Mouse (Mus musculus) limb, embryonic 14.5 days (tissue): Measurements from ENCODE around the gene Mindy3. TPM values are rescaled to one million over a fixed set of nuclear protein-coding genes. Genes with fewer than 3 reads are reported as not detected.

Experiments used
- ATAC-seq: fragments of 200-750 bp; cut with Nextera tagmentation; 2 replicates; pipeline ENCODE4 v1.8.0; 2017; ENCODE audit warnings: low read depth, moderate number of reproducible peaks, moderate TSS enrichment; ENCODE audit not compliant: low FRiP score
- DNase-seq: peaks from one replicate; pipeline ENCODE4 v3.0.0-alpha.2; 2015; ENCODE audit warnings: low spot score
- H3K27ac ChIP-seq: fragments of 300-500 bp; sonication (generic); replicated peaks from 2 replicates; pipeline ENCODE4 v1.5.1; 2014; ENCODE audit warnings: low read depth, mild to moderate bottlenecking, low read length, moderate library complexity, mixed read lengths
- H3K27me3 ChIP-seq: fragments of 300-500 bp; sonication (generic); 2 replicates; pipeline ENCODE4 v1.6.1; 2014; ENCODE audit warnings: low read length, mixed read lengths; ENCODE audit not compliant: control insufficient read depth, insufficient read depth
- H3K36me3 ChIP-seq: fragments of 300-500 bp; sonication (generic); 2 replicates; pipeline ENCODE4 v1.6.1; 2014; ENCODE audit warnings: mild to moderate bottlenecking, low read length, moderate library complexity, mixed read lengths; ENCODE audit not compliant: control insufficient read depth, insufficient read depth
- H3K4me1 ChIP-seq: fragments of 300-500 bp; sonication (generic); 2 replicates; pipeline ENCODE4 v1.6.1; 2014; ENCODE audit warnings: antibody characterized with exemption, low read length, mixed read lengths; ENCODE audit not compliant: control insufficient read depth, insufficient read depth
- H3K4me2 ChIP-seq: fragments of 300-500 bp; sonication (generic); replicated peaks from 2 replicates; pipeline ENCODE4 v1.6.1; 2014; ENCODE audit warnings: low read depth, mild to moderate bottlenecking, low read length, moderate library complexity; ENCODE audit not compliant: severe bottlenecking
- H3K4me3 ChIP-seq: fragments of 300-500 bp; sonication (generic); replicated peaks from 2 replicates; pipeline ENCODE4 v1.5.1; 2014; ENCODE audit warnings: low read length
- H3K9ac ChIP-seq: fragments of 300-500 bp; sonication (generic); 2 replicates; pipeline ENCODE4 v1.6.1; 2014; ENCODE audit warnings: mild to moderate bottlenecking, low read depth, low read length, moderate library complexity; ENCODE audit not compliant: severe bottlenecking
- H3K9me3 ChIP-seq: fragments of 300-500 bp; sonication (generic); 2 replicates; pipeline ENCODE4 v1.6.1; 2016; ENCODE audit warnings: low read length; ENCODE audit not compliant: control insufficient read depth
- POLR2A ChIP-seq: fragments of 200-500 bp; IDR thresholded peaks from 2 replicates; pipeline ENCODE4 v1.8.0; 2012; ENCODE audit warnings: inconsistent platforms, mild to moderate bottlenecking, moderate library complexity, borderline replicate concordance; ENCODE audit not compliant: insufficient read depth, insufficient read length; ENCODE audit errors: extremely low read depth
- WGBS: fragments of 180-500 bp; shearing (Covaris S2); extraction: QIAGEN DNeasy Blood & Tissue Kit; methylation state at CpG from one replicate; pipeline ENCODE4 v1.1.7; 2014; 5-methylcytosine and 5-hydroxymethylcytosine counted together
- polyA plus RNA-seq, 2 experiments: library from polyadenylated mRNA; depleted of rRNA in 1 of 2; stranded (reverse) in 1 of 2; unstranded in 1 of 2; fragments of >200 nt; fragmentation: Nextera tagmentation in 1 of 2; extraction: Ambion mirVana in 1 of 2; gene quantifications; 2 replicates each; pipeline versions ENCODE4 v1.2.1 to v1.2.3; 2012 to 2014

Gene Mindy3
- polyA plus RNA-seq, 2 experiments = 22.6 to 36.9 TPM

GRCm38 (mm10) chr2:12372883-12373282, 46.4 kb downstream of the Mindy3 start:
- Histone ChIP-seq H3K9ac (no peak overlapping the region), H3K9me3 (no peaks in the 10 kb centered on the region), H3K27ac (no peak overlapping the region), H3K4me3 (no peak overlapping the region), H3K27me3 (no peaks in the 10 kb centered on the region), H3K4me1 (no peaks in the 10 kb centered on the region), H3K36me3 (no peaks in the 10 kb centered on the region), H3K4me2 (no peak overlapping the region)
- DNase-seq = no peak
- 83% methylated on average over 2 of the region's 2 CpGs for WGBS
- TF ChIP-seq POLR2A = no peak
- no peak for ATAC-seq

- TF ChIP-seq POLR2A = no peak
- Histone ChIP-seq H3K36me3 (no peaks in the 10 kb centered on the region), H3K9ac (no peak overlapping the region), H3K27ac (no peak overlapping the region), H3K4me3 (no peak overlapping the region), H3K4me2 (no peak overlapping the region), H3K9me3 (no peaks in the 10 kb centered on the region), H3K27me3 (no peaks in the 10 kb centered on the region), H3K4me1 (no peaks in the 10 kb centered on the region)
- DNase-seq (no peak), ATAC-seq (no peak)
- WGBS = 91% methylated on average over 4 of the region's 4 CpGs
These were observed 47.9 kb downstream of the Mindy3 start for GRCm38 (mm10) chr2:12371401-12371800.

- DNase-seq (no peak), ATAC-seq (no peak)
- Histone ChIP-seq H3K27ac (no peak overlapping the region), H3K27me3 (no peaks in the 10 kb centered on the region), H3K4me3 (no peak overlapping the region), H3K9me3 (no peaks in the 10 kb centered on the region), H3K4me2 (no peak overlapping the region), H3K4me1 (no peaks in the 10 kb centered on the region), H3K9ac (no peak overlapping the region), H3K36me3 (0 out of 2 replicates have a peak, but pooled peaks cover 4% of the 10 kb centered on the region)
- WGBS = 94% methylated on average over 2 of the region's 2 CpGs
- TF ChIP-seq POLR2A = no peak
These were observed 50.8 kb downstream of the Mindy3 start for GRCm38 (mm10) chr2:12368451-12368850.

GRCm38 (mm10) chr2:12368016-12368415, 51.3 kb downstream of the Mindy3 start:
- no peak overlapping the region for H3K4me2 ChIP-seq
- no peaks in the 10 kb centered on the region for H3K9me3 ChIP-seq
- no peak for TF ChIP-seq POLR2A
- H3K27ac ChIP-seq = no peak overlapping the region
- H3K4me1 ChIP-seq = no peaks in the 10 kb centered on the region
- WGBS = 79% methylated on average over 1 of the region's 1 CpGs
- 0 out of 2 replicates have a peak, but pooled peaks cover 4% of the 10 kb centered on the region for H3K36me3 ChIP-seq
- H3K27me3 ChIP-seq = no peaks in the 10 kb centered on the region
- no peak overlapping the region for H3K4me3 ChIP-seq
- ATAC-seq (no peak), DNase-seq (no peak)
- no peak overlapping the region for H3K9ac ChIP-seq

GRCm38 (mm10) chr2:12361310-12361709, 58.0 kb downstream of the Mindy3 start:
- TF ChIP-seq POLR2A = no peak
- H3K36me3 ChIP-seq = peaks cover 13% of the 10 kb centered on the region; the same call in 1 of the 2 replicates
- 68% methylated on average over 1 of the region's 1 CpGs for WGBS
- H3K4me1 ChIP-seq = no peaks in the 10 kb centered on the region
- no peak overlapping the region for H3K9ac ChIP-seq
- no peaks in the 10 kb centered on the region for H3K9me3 ChIP-seq
- no peak overlapping the region for H3K4me2 ChIP-seq
- DNase-seq = no peak
- H3K27me3 ChIP-seq = no peaks in the 10 kb centered on the region
- ATAC-seq = no peak
- H3K4me3 ChIP-seq = no peak overlapping the region
- H3K27ac ChIP-seq = no peak overlapping the region

- Histone ChIP-seq H3K4me2 (no peak overlapping the region), H3K27me3 (no peaks in the 10 kb centered on the region), H3K36me3 (peaks cover 20% of the 10 kb centered on the region), H3K4me3 (no peak overlapping the region), H3K27ac (no peak overlapping the region), H3K9me3 (no peaks in the 10 kb centered on the region), H3K9ac (no peak overlapping the region), H3K4me1 (0 out of 2 replicates have a peak, but pooled peaks cover 4% of the 10 kb centered on the region)
- 94% methylated on average over 5 of the region's 5 CpGs for WGBS
- DNase-seq (no peak), ATAC-seq (no peak)
- TF ChIP-seq POLR2A = no peak
These were observed 64.4 kb downstream of the Mindy3 start for GRCm38 (mm10) chr2:12354837-12355236.
